Mouse (Mus musculus): ENCODE measurements around the gene Tjap1. TPM values are rescaled to one million over a fixed set of nuclear protein-coding genes. Genes with fewer than 3 reads are reported as not detected.
A peak's percentile ranks its signal among the peaks of the same experiment; 100 is the strongest.

Gene Tjap1
- polyA plus RNA-seq, 1 experiment, result 44.4 TPM

- no peak for DNase-seq (ENCODE audit: extremely low spot score in 1 of 2, low spot score in 1 of 2)
Observed at GRCm38 (mm10) chr17:46283911-46284310, 1.1 kb upstream of the Tjap1 start.

GRCm38 (mm10) chr17:46283140-46283539 lies 314 bp upstream of the Tjap1 start:
- no peak for DNase-seq (ENCODE audit: extremely low spot score in 1 of 2, low spot score in 1 of 2)

GRCm38 (mm10) chr17:46278011-46278765 lies 4.6 kb downstream of the Tjap1 start:
- no peak for DNase-seq (ENCODE audit: extremely low spot score in 1 of 2, low spot score in 1 of 2)

GRCm38 (mm10) chr17:46277586-46277985 lies 5.2 kb downstream of the Tjap1 start:
- no peak for DNase-seq (ENCODE audit: extremely low spot score in 1 of 2, low spot score in 1 of 2)

- no peak for DNase-seq (ENCODE audit: extremely low spot score in 1 of 2, low spot score in 1 of 2)
Observed at GRCm38 (mm10) chr17:46275506-46275905, 7.3 kb downstream of the Tjap1 start.

GRCm38 (mm10) chr17:46275034-46275433 lies 7.8 kb downstream of the Tjap1 start:
- DNase-seq (ENCODE audit: extremely low spot score in 1 of 2, low spot score in 1 of 2), result no peak

- DNase-seq (ENCODE audit: extremely low spot score in 1 of 2, low spot score in 1 of 2), result no peak
Observed at GRCm38 (mm10) chr17:46274465-46274864, 8.4 kb downstream of the Tjap1 start.

- peak in 1 of 2 experiments; percentile 72 for DNase-seq (ENCODE audit: extremely low spot score in 1 of 2, low spot score in 1 of 2)
Observed at GRCm38 (mm10) chr17:46273803-46274236, 9.0 kb downstream of the Tjap1 start.

GRCm38 (mm10) chr17:46272675-46273074 lies 10.2 kb downstream of the Tjap1 start:
- no peak for DNase-seq (ENCODE audit: extremely low spot score in 1 of 2, low spot score in 1 of 2)

- no peak for DNase-seq (ENCODE audit: extremely low spot score in 1 of 2, low spot score in 1 of 2)
Observed at GRCm38 (mm10) chr17:46272058-46272457, 10.8 kb downstream of the Tjap1 start.

- DNase-seq (ENCODE audit: extremely low spot score in 1 of 2, low spot score in 1 of 2), result no peak
Observed at GRCm38 (mm10) chr17:46269771-46270534, 12.9 kb downstream of the Tjap1 start.

GRCm38 (mm10) chr17:46268026-46268720 lies 14.7 kb downstream of the Tjap1 start:
- DNase-seq (ENCODE audit: extremely low spot score in 1 of 2, low spot score in 1 of 2), result no peak

GRCm38 (mm10) chr17:46267511-46267910 lies 15.3 kb downstream of the Tjap1 start:
- DNase-seq (ENCODE audit: extremely low spot score in 1 of 2, low spot score in 1 of 2), result no peak

- no peak for DNase-seq (ENCODE audit: extremely low spot score in 1 of 2, low spot score in 1 of 2)
Observed at GRCm38 (mm10) chr17:46266986-46267385, 15.8 kb downstream of the Tjap1 start.

- peak in 1 of 2 experiments; percentile 93 for DNase-seq (ENCODE audit: extremely low spot score in 1 of 2, low spot score in 1 of 2)
Observed at GRCm38 (mm10) chr17:46265918-46266618, 16.8 kb downstream of the Tjap1 start.

GRCm38 (mm10) chr17:46265502-46265901 lies 17.3 kb downstream of the Tjap1 start:
- no peak for DNase-seq (ENCODE audit: extremely low spot score in 1 of 2, low spot score in 1 of 2)

- no peak for DNase-seq (ENCODE audit: extremely low spot score in 1 of 2, low spot score in 1 of 2)
Observed at GRCm38 (mm10) chr17:46262201-46262694, 20.6 kb downstream of the Tjap1 start.

- DNase-seq (ENCODE audit: extremely low spot score in 1 of 2, low spot score in 1 of 2), result no peak
Observed at GRCm38 (mm10) chr17:46259675-46260074, 23.2 kb downstream of the Tjap1 start.

- DNase-seq (ENCODE audit: extremely low spot score in 1 of 2, low spot score in 1 of 2), result no peak
Observed at GRCm38 (mm10) chr17:46258279-46259053, 24.4 kb downstream of the Tjap1 start.

- DNase-seq (ENCODE audit: extremely low spot score in 1 of 2, low spot score in 1 of 2), result no peak
Observed at GRCm38 (mm10) chr17:46255147-46255546, 27.7 kb downstream of the Tjap1 start.
